Mouse (Mus musculus): Measurements from ENCODE around the gene Rsph1.
"Not testable (repeated sequence)": the region's sequence is repeated elsewhere in the genome, so short reads cannot be mapped to it uniquely, and the experiment has no call there.

Gene Rsph1

DNA sequence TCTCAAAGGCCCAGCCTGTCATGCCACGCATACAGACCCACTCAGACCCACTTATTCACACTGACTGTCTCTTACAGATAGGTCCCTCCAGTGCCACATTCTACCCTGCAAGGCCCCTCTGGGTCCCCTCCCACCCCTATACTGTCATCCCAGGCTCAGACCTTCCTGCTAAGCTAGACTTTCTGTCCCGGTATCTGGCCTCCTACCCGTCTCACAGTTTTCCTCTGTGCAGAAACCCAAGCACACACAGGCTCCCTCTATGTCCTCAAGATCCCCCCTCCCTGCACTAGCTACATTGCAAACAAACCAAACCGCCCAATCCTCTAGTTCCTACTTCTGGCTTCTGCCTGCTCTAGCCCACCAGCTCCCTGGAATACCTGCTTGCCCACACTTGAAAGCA is 748 bp upstream of the Rsph1 start:
- DNase-seq (ENCODE audit: low spot score): no peak

DNA sequence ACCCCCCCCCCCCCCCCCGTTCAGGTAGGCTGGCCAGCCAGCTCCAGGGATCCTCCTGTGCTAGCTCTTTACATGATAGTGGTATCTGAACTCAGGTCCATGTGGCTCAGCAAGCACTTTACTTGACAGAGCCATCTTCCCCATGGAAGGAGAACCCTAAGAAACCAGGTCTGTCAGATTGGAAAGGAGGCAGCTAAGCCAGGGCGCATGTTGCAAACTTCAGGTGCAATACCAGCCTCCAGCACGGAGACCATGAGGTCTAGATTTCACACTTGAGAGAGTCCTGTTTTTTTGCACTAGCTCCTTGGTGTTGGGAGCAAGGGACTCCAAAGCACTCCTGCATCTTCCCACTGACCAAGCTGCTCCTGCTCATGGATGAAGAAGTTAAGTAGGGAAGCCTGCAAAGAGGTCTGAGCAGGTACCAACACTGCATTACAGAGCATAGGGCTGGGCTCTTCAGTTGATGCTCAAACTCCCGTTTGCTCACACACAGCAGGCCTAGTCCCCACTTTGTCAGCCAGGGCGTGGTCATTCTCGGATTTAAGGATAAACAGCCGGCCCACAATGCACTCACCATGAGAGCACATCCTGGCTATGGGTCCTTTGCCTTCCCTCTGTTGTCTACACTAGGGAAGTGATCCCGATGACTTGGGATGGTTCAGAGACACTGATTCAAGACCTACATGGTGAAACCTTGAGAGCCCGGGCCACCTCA is 819 bp downstream of the Rsph1 start:
- DNase-seq (ENCODE audit: low spot score): no peak

DNA sequence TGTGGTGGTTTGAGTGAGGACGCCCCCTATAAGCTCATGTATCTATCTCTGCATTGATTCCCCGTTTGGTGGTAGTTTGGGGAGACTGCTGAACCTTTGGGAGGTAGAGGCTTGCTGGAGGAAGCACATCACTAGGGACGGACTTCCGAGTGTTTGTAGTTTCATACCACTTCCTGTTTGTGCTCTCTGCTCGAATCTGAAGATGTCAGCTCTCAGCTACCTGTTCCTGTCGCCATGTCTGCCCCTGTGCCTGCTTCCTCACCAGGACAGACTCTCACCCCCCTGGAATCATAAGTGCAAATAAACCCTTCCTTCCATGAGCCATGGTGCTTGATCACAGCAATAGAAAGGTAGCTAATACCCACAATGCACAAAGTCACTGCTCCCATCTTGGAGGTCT is 2.0 kb downstream of the Rsph1 start:
- DNase-seq (ENCODE audit: low spot score): no peak

DNA sequence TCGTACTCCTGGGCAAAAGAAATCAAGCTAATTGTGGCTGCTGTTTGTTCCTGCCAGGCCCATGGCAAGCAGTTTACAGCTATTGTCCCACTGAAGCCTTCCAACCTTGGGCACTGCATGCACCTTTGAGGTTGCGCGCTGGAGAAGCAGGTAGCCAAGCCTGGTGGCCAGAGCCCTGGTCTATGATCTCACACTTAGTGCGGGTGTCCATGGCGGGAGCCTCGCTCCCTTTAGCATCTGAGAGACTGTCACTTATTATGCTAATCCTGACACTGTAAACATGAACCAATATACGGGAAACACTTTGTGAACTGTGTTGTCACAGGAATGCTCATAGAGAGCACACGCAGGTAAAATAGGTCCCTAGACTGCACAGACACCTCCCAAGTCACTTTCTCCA is 3.6 kb downstream of the Rsph1 start:
- DNase-seq (ENCODE audit: low spot score): no peak

DNA sequence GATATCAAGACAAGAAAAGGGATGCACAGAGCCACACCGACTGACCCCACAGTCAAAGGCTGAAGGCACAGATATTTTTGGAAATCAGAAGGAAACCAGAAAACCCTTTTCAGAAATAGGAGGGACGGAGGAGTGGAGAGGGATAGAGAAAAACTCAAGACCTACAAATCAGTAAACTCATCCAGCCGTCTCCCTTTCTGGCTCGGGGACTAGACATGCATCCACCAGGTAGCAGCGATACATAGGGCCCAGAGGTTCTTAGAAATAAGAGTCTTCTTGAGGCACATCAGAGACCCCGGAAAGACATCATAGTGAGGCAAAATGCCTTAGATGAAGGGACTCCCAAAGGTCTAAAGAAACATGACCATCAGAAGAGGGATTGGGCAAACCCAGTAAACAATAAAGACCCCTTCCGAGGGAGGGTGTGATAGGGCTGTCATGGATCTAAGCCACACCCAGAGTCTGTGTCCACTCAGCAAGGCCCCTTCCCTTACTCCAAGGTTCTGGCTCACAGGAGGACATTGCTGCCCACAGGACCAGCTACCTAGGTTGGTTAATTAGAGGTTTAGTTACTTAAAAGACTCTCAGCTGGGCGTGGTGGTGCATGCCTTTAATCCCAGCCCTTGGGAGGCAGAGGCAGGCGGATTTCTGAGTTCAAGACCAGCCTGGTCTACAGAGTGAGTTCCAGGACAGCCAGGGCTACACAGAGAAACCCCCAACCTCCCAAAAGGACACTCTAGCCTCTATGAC is 4.6 kb downstream of the Rsph1 start:
- DNase-seq (ENCODE audit: low spot score): no peak

DNA sequence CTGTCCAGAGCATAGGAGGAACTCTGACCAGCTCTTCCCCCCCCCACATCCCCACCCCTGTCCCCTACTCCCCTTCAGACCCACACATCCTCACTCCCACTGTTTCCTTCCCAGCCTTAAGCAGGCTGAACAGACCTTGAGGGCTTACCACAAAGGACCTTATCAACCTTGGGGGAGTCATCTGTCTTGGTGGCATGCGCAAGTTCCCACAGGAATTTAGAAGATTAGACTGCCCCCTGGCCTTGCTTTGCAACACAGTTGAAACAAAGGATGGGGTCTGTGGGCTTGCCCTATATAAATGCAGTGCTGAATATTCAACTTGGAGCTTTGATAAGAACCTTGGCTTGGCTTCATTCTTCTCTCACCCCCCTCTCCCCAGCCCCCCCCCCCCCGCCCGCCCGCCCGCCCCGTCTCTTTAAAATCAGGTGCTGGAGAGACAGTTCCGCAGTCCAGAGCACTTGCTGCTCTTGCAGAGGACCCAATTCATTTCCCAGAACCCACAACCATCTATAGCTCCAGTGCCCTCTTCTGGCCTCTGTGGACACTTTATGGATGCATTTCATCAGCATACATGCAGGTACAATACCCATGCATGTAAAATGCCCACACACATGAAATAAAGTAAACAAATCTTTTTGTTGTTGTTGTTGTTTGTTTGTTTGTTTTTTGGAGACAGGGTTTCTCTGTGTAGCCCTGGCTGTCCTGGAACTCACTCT is 5.9 kb downstream of the Rsph1 start:
- no peak for DNase-seq (ENCODE audit: low spot score)

DNA sequence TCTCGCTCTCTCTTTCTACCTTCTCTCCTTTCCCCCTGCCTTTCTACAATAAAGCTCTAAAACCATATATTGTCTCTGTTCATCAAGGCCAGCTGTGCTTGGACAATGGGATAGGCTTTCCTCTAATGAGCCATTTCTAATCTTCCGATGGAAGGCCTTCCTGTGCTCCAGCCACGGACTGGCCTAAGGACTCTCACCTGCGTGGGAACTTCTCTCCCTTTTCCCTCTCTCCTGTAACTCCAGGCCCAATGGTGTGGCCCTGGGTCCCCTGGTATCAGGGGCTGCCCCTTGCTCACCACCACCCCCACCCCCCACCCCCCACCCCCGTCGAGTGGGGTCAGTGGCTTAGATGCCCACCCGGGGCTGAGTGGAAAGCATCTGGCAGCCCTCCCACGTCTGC is 6.4 kb downstream of the Rsph1 start:
- not testable (repeated sequence) for DNase-seq (ENCODE audit: low spot score)

DNA sequence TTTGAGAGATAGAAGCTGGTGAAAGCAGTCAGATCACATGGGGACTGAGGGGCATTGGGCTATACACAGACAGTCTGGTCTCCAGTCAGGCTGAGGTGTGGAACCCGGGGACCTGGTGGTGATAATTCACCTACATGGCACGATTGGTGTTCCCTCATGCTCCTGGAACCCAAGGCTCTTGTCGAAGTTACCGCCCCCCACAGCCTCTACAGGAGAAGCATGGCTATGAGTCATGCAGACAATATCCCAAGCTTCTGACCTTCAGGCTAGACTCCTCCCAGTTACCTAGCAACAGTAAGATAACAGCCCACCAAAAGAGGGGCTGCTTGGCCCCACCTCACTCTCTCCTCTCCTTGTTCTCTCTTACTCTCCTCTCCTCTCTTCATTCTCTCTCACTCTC is 6.9 kb downstream of the Rsph1 start:
- DNase-seq (ENCODE audit: low spot score): no peak

DNA sequence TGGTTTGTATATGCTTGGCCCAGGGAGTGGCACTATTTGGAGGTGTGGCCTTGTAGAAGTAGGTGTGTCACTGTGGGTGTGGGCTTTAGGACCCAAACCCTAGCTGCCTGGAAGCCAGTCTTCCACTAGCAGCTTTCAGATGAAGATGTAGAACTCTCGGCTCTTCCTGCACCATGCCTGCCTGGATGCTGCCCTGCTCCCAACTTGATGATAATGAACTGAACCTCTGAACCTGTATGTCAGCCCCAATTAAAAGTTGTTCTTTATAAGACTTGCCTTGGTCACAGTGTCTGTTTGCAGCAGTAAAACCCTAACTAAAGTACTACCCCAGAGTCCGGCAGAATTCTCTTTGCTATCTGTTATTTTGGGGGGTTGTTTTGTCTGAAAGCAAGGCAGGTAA is 7.4 kb downstream of the Rsph1 start:
- DNase-seq (ENCODE audit: low spot score): no peak

DNA sequence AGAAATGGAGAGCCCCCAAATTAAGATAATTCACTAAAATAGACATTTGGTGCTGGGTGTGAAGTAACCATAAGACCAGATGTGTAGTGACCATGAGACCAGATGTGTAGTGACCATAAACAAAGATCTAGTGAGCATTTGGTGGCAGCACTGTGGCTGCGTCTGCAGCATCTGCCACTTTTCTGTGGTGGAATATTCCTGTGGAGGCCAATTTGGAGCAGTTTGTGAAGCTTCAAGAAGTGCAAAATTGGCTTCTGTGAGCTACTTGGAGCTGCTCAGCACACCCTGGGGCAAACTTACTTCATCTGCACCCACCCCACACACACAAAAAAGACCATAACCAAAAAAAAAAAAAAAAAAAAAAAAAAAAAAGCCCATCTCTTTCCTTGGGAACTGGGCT is 9.2 kb downstream of the Rsph1 start:
- DNase-seq (ENCODE audit: low spot score): no peak

DNA sequence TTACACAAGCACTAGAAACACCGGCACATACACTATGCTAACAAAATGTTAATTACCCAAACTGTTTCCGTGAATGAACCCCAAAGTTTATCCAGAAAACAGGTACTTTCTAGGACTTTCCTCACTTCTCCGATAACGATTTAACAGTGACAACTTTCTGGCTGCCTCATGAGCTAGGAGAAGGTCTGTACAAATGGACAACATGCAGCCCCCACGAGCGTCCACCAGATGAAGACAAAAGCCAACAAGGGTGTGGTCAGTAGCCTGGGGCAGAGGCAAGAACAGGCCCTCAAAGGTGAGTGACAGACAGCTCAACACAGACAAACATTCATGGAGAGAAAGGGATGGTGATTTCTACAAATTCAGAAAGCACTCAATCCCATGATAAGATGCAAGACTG is 9.6 kb downstream of the Rsph1 start:
- DNase-seq (ENCODE audit: low spot score): no peak

DNA sequence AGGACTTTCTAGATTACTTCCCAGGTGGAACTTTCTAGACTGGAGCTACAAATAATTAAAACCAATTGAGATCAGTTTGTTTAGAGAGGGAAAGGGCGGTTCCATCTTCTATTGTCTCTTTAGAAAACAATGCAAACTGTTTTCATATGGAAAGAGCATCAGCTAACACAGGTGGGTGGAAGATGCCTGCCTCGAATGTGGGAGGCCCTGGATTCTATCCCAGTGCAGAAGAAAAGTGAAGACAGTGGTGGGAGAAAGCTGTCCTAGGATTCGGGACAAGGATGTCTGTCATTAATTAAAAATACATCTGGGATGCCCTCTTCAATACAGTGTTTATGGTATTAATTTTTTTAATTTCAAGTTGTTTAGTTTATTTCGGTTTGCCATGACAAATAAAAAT is 10.0 kb downstream of the Rsph1 start:
- no peak for DNase-seq (ENCODE audit: low spot score)

DNA sequence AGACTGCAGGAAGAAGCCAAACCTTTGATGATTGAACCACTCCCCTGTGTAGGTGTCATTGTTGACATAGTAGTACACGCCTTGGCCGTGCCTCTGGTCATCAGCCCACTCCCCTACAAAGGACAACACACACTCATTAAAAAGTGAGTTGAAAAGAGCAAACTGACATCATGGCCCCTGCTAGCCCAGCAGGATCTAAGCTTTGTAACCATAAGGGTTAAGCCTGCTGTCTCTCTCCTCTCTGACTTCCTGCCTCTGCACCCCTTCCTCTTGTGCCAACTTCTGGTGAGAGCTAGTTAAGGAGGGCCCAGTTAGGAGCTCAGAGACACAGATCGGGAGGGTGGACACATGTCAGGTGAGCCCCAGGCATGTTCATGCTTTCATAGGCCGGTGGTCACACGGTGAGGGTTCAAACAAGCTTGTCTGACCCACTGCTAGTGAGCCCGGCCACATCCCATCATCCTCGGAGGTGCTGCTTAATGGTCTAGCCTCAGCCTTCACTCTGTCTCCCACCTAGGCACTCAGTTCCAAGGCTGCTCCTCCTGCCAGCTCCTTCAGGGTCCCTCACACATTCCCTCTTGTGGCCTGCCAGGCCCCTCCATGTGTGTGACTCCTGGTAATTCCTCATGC is 10.7 kb downstream of the Rsph1 start:
- DNase-seq (ENCODE audit: low spot score): no peak

DNA sequence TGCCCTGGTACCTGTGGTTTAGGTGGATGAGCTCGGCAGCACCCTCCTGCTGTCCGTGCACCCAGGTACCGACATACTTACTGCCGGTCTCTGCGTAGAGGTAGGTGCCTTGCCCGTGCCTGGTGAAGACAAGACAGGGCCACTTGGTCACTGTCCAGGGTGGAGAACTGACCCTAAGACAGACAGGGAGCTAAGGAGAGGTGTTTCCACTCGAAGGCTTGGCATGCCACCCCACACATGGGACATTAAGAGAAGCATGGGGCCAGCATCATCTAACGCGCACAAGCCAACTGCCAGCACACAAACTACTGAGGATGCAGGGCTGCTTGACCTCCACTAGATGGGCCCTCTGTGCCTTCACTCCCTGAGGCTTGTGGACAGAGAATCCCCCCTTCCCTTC is 11.4 kb downstream of the Rsph1 start:
- DNase-seq (ENCODE audit: low spot score): no peak

DNA sequence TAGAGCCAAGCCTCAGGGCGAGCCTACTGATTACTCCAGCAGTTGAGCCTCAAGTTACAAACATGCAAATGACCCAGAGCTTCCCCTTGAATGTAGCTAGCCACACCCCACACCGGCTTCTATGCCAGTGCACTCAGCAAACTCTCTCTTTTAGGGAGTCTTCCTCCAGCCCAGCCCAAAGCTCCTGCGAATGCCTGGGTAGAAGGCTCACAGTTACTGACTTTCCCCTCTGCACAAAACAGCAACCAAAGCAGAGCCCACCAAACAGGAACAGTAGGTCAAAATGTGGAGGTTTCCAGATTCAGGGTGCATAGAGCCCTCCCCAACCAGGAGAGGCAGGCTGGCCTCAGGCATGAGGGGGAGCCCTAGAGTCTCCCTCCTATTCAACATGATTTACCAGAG is 12.0 kb downstream of the Rsph1 start:
- no peak for DNase-seq (ENCODE audit: low spot score)

DNA sequence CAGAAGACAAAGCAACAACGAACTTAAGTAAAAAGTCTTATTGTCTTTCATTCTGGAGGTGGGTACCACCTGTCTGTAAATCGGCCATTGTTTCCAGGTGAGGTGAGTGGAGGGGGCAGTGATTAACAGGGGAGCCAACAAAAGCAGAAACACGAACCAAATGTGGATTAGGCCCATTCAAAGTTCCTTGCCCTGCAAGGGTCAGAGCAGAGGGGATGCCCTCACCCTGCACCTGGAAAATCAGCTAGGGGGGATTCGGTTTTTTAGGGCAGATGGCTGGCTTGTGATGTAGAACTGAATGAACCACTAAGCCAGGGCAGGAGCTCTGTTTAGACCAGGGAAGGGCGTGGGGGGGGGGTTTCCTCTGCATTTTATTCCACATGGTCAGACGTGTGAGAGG is 12.8 kb downstream of the Rsph1 start:
- DNase-seq (ENCODE audit: low spot score): no peak

DNA sequence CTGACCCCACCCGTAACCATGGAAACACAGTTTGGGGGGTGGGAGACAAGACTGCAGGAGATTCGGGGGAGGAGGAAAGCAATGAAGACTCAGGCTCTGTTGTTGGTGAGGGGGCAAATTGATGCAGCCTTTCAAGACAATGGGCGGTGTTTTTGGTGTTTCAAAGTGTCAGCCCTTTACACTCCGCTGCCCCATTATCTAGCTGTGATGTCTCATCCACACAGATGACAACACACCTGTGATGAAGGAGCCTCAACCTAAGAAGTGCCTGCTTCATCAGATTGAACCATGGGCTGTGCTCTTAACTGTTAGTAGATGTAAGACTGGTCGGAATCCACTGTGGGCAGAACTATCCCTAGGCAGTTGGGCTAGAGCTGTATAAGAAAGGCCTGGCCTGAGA is 13.4 kb downstream of the Rsph1 start:
- DNase-seq (ENCODE audit: low spot score): no peak

DNA sequence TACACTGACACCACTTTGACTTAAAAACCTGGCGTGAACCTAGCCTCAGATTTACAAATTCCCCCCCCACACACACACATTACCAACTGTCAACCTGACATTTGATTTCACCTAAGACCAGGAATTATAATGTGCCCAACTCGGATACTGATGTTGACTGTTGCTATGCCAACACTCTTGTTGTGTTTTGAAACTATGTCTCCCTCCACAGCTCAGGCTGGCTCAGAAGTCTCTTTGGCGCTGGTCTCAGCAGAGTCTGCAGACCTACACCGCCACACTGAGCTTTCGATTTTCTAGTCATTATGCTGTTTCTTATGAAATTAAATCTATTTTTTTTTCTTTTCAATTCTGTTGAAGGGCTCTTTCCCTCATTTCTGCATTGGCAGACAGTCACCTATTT is 14.5 kb downstream of the Rsph1 start:
- no peak for DNase-seq (ENCODE audit: low spot score)

DNA sequence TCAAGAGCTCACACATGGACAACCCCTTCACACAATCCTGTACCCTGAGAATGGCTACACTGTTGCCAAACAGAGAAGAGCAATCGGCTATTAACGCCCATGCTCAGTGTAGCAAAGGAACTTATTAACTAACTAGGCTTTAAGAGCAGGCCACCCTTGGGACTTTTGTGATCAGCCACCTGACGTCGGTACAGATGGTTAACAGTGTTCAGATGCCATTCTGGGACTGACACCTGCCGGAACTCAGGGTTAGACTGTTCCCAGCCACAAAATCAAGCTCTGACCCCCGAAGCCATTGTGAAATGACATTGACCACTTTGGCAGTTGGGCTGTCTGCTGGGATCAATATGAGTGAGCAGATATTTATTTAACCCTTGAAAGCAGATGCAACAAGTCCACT is 15.8 kb downstream of the Rsph1 start:
- no peak for DNase-seq (ENCODE audit: low spot score)

DNA sequence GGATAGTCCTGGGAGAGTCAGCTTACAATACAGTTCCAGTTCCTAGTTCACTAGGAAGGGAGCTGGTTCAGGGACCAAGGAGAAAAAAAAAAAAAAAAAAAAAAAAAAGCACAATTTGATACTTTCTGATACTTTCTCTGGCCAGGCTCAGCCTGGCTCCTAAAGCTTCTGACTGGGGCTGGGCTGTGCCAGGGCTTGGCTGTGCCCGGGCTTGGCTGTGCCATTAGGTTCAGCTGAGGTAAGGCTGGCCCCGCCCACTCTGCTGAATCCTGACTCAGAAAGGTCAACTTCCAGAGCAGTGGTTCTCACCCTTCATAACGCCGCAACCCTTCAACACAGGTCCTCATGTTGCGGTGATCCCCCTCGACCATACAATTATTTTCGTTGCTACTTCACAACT is 16.8 kb downstream of the Rsph1 start:
- DNase-seq (ENCODE audit: low spot score): no peak

DNA sequence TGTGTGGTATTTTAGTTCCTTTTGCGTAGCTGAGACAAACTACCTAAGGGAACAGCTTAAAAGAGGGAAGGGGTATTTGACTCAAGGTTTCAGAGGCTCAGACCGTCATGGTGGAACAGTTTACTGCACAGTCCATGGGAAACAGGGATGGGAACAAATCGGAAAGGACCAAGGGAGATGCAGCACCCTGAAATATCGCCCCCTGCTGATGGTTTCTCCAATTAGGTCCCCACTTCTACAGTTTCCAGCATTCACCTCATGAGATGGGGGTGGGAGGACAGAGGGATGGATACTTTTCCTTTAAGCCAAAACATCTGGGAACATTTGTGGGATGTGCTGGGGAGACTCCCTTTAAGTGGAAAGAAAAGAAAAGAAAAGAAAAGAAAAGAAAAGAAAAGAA is 17.4 kb downstream of the Rsph1 start:
- no peak for DNase-seq (ENCODE audit: low spot score)

DNA sequence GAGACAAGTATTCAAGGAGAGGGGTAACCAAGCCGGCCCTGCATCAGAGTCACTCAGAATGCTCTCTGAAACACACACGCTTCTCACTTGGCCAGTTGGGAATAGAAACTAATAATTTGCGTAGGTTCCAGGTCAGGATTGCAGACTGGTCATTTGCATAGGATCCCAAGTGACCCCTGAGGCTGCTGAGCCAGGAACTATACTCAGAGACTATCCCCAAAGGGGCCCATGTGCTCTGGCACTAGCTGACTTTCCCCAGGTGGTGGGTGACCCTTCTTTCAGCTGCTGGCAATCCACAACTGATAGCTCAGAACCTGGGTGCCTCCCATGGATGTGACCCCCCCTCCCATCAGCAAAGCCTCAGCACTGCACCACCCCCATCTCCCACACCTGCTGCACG is 18.0 kb downstream of the Rsph1 start:
- DNase-seq (ENCODE audit: low spot score): no peak

DNA sequence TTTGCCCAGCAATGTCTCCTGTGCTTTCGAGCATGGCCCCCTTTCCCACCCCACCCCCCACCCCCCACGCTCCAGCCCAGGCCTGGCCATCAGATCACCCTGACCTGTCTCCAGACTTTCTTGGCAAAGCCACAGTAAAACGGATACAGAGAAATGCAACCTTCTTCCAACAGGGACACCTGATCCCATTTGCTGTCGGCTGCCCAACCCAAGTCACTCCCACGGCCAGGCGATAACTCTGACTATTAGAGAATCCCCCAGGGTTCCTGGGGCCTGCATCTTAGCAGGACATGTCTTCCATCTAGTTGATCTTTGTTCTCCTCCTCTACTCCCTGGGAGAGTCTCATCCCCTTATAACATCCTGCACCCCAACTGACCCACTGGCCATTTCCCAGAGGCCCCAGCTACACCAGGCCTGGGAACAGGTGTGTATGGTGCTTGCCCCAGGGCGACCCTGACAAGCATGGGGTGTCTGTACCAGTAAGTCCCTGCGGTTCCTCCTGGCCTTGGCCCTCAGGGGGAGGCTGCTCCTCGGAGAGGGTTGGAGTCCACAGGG is 18.8 kb downstream of the Rsph1 start:
- DNase-seq (ENCODE audit: low spot score): no peak
